Mouse (Mus musculus) lung, adult 18-20 months (tissue): ENCODE data around the gene Ddx47.

Source experiments
- DNase-seq, 2 experiments: peaks; one replicate each; pipeline ENCODE4 v3.0.0; 2022; ENCODE audit warnings: mixed read lengths in 2 of 2

Gene Ddx47

GRCm38 (mm10) chr6:135011734-135012116, 313 bp downstream of the Ddx47 start:
- no peak for DNase-seq

GRCm38 (mm10) chr6:135017211-135017610, 5.8 kb downstream of the Ddx47 start:
- peak; percentile 65 to 78 for DNase-seq

GRCm38 (mm10) chr6:135019564-135019963, 8.2 kb downstream of the Ddx47 start:
- peak; percentile 42 to 49 for DNase-seq

DNA sequence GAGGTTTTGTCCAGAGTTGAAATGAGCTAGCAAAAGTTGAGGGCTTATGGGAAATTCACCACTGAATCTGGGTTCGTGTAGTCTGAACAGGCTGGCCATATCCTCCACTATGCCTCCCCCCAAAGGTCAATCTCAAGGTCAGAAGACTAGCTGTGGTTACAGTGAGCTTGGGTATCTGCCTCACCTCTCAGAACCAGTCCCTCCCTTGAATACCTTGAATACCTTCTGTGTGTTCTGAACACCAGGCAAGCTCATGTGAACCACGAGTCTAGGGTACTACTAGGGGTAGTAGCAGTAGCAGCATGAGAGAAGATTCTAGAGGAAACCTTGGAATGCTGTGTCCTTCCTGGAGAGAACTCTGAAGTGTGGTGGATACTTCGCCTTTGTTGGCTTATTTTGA, 10.2 kb downstream of the Ddx47 start:
- no peak for DNase-seq

DNA sequence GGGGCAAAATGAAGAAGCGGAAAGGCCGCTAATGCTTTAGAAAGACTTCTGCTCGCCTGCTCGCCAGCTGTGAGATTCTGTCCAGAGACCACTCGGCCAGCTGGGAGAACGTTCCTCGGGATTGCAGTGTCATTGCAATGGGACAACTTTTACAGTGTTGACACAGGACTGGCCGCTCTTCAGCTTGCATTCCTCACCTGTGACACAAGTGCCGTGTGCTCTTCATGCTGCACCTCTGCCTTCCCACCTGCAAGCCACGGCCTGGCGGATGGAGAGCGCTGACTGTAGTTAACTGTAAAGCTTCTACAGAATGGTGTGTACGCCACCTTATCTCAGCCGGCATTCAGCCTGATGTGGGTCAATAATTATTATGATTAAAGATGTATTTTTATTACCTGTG, 12.0 kb downstream of the Ddx47 start:
- peak; percentile 37 to 51 for DNase-seq

GRCm38 (mm10) chr6:135024781-135025420, 13.5 kb downstream of the Ddx47 start:
- peak; percentile 61 to 78 for DNase-seq

DNA sequence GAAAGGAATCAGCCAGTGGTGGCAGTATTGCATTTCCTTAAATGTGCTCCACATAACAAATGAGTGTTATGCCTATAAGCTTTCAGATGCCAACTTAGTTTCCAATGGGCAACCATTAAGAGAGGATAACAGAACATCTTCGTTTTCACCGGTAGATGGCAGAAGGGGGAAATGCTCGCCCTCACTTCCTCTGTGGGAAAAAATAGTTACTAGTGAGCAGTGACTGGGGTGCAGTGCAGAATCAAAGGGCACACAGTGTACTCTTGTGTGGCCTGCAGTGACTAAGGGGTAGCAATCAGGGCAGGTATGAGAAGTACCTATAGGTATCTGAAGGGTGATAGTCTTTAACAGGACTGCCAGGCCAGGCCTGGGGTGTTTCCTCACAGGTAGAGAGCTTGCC, 14.8 kb downstream of the Ddx47 start:
- DNase-seq, result peak; percentile 49 to 73

- no peak for DNase-seq
These were observed 15.3 kb downstream of the Ddx47 start for GRCm38 (mm10) chr6:135026755-135027154.

DNA sequence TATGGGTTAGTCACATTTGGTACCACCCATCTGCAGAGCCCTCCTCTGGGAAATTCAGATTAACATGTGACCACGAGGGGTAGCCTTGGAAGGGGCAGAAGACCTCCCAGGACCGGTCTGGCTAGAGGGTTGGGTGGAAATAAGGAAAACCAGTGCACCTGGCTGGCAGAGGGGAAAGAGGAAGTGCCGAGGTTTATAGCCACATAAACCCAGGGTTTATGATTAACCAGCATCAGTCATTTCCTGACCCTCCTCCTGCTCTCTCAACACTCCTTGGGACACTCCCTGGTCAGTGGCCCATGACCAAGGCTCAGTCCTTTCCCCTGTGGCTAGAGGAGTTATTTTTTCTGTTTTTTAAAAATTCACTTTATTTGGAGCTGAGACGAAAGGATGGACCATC, 17.8 kb downstream of the Ddx47 start:
- peak; percentile 47 to 62 for DNase-seq

- no peak for DNase-seq
These were observed 27.3 kb downstream of the Ddx47 start for GRCm38 (mm10) chr6:135038674-135039073.

DNA sequence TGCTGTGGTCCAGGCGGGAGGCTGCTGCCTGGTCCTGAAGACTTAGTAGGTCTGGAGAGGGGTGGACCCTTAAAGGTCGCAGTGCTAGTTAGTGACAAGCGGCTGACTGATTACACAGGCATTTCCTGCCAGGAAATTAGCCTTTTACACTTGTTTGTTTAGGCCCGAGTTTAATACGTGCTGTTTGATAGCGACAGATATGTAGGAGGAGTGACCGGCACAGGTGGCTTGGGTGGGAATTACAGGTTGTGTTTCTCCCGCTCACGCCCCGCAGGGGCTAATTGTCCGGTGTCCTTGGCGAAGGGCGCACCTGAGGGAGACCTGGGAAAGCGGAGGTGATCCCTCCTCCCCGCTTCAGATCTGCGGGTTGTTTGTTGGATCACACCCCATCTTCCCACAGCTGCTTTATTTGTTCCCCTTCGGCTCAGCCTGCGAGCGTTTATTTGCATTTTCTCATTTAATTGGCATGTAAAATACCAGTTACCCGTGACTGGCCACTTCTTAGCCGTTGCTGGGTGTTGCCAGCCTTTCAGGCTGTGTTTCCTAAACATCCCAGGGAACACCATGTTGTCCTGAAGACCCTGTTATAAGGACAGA, 29.0 kb downstream of the Ddx47 start:
- DNase-seq, result peak in 1 of 2 experiments; percentile 47

DNA sequence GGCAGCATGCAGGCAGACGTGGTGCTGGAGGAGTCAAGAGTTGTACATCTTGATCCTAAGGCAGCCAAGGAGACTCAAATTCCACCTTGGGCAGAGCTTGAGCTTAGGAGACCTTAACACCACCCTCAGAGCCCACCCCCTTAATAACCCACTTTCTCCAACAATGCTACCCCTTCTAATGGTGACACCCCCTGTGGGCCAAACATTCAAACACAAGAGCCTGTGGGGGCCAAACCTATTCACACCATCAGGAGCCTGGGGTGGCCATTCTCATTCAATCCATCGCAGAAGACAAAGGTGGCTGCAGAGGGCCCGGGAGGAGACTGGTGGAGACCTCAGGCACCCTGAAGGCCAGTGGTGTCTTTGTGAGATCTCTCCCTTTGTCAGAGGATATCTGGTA, 30.5 kb downstream of the Ddx47 start:
- no peak for DNase-seq

GRCm38 (mm10) chr6:135047276-135047675, 35.9 kb downstream of the Ddx47 start:
- no peak for DNase-seq

GRCm38 (mm10) chr6:135048509-135048908, 37.1 kb downstream of the Ddx47 start:
- no peak for DNase-seq

- peak; percentile 82 to 87 for DNase-seq
These were observed 37.5 kb downstream of the Ddx47 start for GRCm38 (mm10) chr6:135048956-135049355.

DNA sequence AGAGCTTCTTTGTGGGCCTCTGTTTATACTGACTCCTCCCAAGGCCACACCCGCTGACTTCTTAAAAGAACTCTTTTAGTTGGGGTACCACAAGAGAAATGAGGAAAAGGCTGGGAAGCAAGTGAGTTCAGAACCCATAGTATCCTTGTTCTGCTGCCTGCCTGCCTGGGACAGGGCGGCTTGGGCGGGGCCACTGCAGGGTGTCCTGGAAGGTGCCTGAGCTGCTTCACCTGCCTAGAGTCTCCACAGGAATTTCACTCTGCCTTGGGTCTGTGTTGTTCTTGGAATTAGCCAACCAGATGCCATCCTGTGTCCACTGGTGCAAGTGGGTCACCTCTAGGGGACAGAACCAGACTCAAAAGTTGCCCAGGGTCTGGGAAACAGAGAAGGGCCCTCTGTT, 42.4 kb downstream of the Ddx47 start:
- no peak for DNase-seq

DNA sequence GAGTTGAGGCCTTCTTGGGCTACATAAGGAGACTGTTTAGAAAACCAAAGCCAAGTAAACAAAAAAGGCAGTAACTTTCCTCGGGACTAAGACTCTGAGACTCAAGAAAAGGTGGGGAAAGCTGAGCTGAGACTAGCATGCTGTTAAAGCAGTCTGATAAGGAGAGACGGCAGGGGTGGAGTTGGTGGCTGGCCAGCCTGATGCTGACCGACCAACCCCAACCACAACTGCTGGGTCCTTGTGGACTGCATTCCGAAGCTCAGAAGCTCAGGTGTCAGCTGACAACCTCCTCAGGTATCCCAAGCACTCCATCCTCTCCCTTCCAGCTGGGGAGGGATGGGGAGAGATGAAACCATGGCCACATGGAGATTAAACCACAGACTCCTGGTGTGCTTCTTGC, 44.5 kb downstream of the Ddx47 start:
- peak; percentile 43 to 53 for DNase-seq

DNA sequence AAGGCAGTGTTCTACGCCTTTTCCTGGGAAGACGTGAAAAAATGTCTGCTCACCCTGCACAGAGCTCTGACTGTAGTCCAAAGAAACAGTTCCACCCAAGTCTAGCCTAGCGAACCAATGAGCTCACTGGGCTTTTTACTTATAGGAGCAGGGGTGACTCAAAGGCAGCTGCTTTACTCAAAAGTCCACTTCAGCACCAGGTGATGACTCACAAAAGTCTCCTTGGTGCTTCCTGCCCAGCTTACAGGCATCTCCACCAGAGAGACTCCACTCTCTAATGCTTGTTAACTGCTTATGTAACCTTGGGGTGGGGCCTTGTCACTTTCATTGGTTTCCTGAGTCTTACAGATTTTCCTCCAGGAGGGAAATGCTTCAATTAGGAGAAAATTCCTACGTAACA, 49.3 kb downstream of the Ddx47 start:
- DNase-seq, result no peak

DNA sequence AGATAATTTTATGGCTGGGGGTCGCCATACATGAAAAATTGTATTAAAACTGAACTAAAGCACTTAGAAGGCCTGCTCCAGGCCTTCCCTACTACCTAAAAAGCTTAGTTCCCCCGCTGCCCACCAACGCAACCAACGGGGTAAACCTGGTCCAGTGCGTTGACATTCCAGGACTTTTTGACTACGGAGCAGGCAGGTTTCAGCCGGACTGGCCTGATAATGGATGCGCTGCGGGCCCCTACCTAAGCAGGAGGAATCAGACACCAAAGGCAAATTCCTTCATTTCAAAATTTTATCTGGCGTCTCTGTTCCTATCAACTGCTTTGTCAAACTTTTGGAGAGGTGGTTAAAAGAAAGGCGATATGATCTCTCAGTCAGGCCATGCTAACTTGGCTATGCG, 53.2 kb downstream of the Ddx47 start:
- no peak for DNase-seq

DNA sequence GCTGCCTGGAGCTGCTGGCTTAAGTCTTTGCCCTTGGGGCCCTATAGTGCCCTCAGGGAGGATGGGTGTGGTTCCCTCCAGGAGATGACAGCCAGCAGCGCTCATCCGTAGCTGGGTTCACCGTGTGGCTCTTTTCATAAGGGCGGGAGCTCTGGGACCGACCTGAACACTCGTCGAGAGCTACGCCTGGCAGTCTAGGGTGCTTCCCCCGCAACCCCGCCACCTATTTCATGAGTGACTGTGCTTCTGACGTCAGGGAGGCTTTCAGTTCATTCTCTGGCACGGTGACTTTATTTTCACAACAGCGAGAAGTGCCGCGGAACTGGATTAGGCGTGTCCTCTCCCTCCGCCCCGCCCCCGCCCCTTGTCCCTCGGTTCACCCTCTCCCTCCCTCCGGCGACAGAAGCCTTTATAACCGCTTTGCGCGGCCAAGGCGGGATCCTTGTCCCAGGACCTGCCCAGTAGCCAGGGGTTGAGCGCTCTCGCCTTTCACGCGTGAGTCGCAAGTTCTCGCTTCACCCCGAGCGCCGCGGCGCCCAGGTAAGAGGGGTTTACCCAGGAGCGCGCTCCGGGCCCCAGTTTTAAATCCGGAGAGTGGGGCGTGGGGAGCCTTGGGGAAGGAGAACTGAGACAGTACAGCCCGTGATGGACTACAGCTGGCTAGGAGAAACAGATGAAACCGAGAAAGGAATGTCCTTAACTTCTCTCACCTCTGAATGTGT, 54.0 kb downstream of the Ddx47 start, which contains the start of gene Gprc5a:
Gene Gprc5a, plus strand, starts transcription at position 416 of the 722 bp plus-strand sequence.
- DNase-seq, result peak; percentile 88 to 93

GRCm38 (mm10) chr6:135066795-135067445, 55.5 kb downstream of the Ddx47 start:
- peak; percentile 69 to 78 for DNase-seq

GRCm38 (mm10) chr6:135068221-135068620, 56.8 kb downstream of the Ddx47 start:
- peak; percentile 73 to 87 for DNase-seq

- DNase-seq, result no peak
These were observed 58.4 kb downstream of the Ddx47 start for GRCm38 (mm10) chr6:135069856-135070255.

DNA sequence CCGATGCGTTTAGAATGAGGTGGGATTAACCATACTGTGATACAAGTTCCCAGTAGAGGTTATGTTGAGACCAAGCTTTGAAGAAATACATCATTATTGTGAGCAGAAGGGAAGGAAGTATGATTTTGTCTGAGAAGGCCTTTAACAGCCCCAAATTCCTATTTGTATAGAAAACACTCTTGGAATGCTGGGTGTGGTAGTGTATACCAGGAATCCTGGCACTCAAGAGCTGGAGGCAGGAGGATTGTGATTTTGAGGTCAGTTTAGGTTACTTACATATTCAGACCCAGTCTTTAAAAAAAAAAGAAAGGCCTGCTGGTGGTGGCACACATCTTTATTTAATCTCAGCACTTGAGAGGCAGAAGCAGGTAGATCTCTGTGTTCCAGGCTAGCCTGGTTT, 58.9 kb downstream of the Ddx47 start:
- DNase-seq, result no peak
